Mouse (Mus musculus) cerebellum, postnatal 36 days (tissue): ENCODE measurements around the gene Prrt1.

Source experiments
- DNase-seq, 2 experiments: peaks; one replicate each; pipeline ENCODE4 v3.0.0; 2021 to 2022; ENCODE audit warnings: mixed read lengths in 2 of 2

Gene Prrt1

DNA sequence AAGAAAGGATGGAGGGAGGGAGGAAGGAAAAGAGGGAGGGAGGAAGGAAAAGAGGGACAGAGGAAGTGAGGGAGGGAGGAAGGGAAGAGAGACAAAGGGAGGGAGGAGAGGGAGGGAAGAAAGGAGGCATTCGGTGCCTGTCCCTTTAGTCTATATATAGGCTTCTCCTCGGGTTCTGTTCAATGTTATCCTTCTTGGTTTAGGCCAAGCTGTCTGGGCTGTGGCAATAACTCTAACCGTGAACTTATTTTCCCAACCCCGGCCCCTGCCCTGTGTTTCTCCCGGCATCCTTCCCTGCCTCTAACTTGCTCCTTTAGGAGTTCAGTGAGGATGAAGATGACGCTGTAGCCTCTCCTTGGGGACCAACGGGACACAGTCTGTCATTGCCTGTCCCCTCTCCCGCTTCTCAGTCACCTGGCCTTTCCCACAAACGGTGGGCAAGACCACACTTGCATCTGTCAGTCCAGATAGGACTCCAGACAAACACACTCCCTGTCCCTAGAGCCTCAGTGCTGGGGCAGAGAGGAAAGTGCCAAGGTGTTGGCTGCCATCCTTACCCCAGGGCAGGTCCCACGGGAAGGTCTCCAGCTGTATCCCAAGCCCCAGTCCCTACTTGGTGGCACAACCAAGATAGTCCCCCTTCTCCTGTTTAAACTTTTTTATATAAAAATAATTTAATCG, 45.3 kb downstream of the Prrt1 start:
- DNase-seq = no peak

- DNase-seq = no peak
These were observed 46.1 kb downstream of the Prrt1 start for GRCm38 (mm10) chr17:34675205-34676092.

DNA sequence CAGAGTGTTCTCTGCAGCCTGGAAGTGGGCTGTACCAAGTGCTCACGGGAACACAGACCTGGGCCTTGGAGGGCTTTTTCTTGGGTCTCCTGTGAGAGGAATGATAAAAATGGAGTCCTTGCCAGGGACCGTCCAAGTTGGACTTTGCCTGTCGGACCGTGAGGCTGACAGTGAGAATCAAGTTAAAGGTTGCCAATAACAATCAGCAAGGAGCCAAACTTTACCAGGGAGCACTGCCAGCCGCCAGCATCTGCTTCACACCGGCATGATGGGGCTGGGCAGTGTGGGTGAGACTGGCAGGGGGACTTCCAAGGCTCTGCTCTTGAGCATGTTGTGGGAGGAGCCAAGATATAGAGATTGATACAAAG, 46.7 kb downstream of the Prrt1 start:
- no peak for DNase-seq

GRCm38 (mm10) chr17:34676671-34677070, 47.3 kb downstream of the Prrt1 start:
- no peak for DNase-seq

DNA sequence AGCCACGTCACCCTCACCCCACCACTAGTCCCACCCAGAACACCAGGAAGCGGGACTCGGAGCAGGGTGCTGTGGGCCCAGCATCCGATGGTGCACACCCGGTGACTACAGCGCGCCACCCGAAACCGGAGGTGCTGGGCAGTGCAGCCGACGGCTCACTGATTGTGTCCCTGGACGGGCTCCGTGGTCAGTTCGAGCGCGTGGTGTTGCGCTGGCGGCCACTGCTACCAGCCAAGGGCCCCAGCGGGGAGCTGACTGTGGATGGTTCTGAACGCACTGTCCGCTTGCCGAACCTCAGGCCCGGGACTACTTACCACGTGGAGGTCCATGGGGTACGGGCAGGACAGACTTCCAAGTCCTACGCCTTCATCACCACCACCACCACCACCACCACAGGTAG, 50.9 kb downstream of the Prrt1 start:
- DNase-seq = no peak

GRCm38 (mm10) chr17:34680621-34681020, 51.3 kb downstream of the Prrt1 start:
- no peak for DNase-seq

DNA sequence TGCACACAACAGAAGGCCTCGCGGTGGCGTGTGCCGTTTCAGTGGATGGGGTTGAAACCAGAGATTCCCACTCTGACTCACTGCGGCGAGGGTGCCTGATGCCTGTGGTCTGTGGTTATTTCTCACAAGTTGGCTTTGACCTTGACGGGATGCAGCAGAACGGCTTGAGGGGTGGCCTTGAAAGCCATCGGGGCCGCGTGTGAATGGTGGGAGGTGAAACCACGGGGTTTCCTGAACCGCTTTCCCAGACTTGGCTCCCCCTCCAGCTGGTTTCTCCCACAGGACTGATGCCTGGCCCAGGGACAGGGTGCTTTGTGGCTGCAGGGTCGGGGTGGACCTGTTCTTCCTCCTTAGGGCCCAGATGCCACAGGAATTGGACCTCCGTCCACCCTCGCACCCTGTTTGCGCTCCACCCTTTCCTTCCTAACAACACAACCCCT, 51.8 kb downstream of the Prrt1 start:
- DNase-seq = no peak

DNA sequence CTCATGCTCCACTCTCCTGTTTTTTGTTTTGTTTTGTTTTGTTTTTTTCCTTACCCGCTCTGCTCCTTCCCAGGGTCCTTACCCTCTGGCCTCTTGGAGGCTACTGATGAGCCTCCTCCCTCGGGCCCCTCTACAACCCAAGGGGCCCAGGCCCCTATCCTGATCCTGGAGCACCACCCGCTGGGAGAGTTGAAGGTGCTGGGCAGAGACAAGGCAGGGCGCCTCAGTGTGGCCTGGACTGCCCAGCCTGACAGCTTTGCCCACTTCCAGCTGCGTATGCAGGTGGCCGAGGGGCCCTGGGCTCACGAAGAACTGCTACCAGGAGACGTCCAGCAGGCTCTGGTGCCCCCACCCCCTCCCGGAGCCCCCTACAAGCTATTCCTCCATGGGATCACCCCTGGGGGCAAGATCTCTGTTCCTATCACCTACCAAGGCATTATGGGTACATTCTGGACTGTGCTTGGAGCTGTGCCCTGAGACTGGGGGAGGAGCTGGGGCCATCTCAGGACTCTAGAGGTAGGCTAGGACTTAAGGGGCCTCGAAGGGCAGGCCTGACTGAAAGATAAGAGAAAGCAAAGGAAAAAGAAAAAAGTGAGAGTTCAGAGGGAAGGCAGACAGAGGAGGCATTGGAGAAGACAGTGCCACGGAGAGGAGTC, 52.7 kb downstream of the Prrt1 start:
- DNase-seq = no peak
